Mouse (Mus musculus) layer of hippocampus, adult 8-10 months (tissue): ENCODE data around the gene Slc12a6. TPM values are rescaled to one million over a fixed set of nuclear protein-coding genes. Genes with fewer than 3 reads are reported as not detected.

Experiments used
- DNase-seq, 2 experiments: peaks; one replicate each; pipeline ENCODE4 v3.0.0; 2022; ENCODE audit warnings: low spot score in 2 of 2
- total RNA-seq, 4 experiments: library from RNA; stranded (reverse); gene quantifications; 2 replicates each; pipeline ENCODE4 v1.2.4; 2022

Gene Slc12a6
- total RNA-seq: 100 to 1,000 TPM in 3 of 4 experiments, 10 to 100 TPM in 1; 92.5 to 117 (median 109) TPM

GRCm38 (mm10) chr2:112265448-112266241 lies at the start of gene Slc12a6:
Gene Slc12a6 (plus strand): TSS chr2:112265825.
- DNase-seq: peak; percentile 82 to 88

- no peak for DNase-seq
Observed at GRCm38 (mm10) chr2:112215977-112216376, 49.6 kb upstream of the Slc12a6 start.

GRCm38 (mm10) chr2:112217614-112218013 lies 48.0 kb upstream of the Slc12a6 start:
- no peak for DNase-seq

GRCm38 (mm10) chr2:112220880-112221279 lies 44.7 kb upstream of the Slc12a6 start:
- no peak for DNase-seq

GRCm38 (mm10) chr2:112222607-112223006 lies 43.0 kb upstream of the Slc12a6 start:
- DNase-seq: no peak

- no peak for DNase-seq
Observed at GRCm38 (mm10) chr2:112224356-112224755, 41.3 kb upstream of the Slc12a6 start.

- DNase-seq: no peak
Observed at GRCm38 (mm10) chr2:112232623-112233022, 33.0 kb upstream of the Slc12a6 start.

- no peak for DNase-seq
Observed at GRCm38 (mm10) chr2:112236620-112237019, 29.0 kb upstream of the Slc12a6 start.

- DNase-seq: no peak
Observed at GRCm38 (mm10) chr2:112238006-112238405, 27.6 kb upstream of the Slc12a6 start.

GRCm38 (mm10) chr2:112239212-112239934 lies 26.3 kb upstream of the Slc12a6 start, which contains the start of gene Lpcat4:
Gene Lpcat4 (plus strand): TSS chr2:112239468.
- DNase-seq: peak; percentile 78 to 92

GRCm38 (mm10) chr2:112239935-112240721 lies 25.5 kb upstream of the Slc12a6 start:
- no peak for DNase-seq

- DNase-seq: no peak
Observed at GRCm38 (mm10) chr2:112241787-112242186, 23.8 kb upstream of the Slc12a6 start.

- no peak for DNase-seq
Observed at GRCm38 (mm10) chr2:112245307-112245706, 20.3 kb upstream of the Slc12a6 start.

- DNase-seq: no peak
Observed at GRCm38 (mm10) chr2:112246193-112246592, 19.4 kb upstream of the Slc12a6 start.

GRCm38 (mm10) chr2:112247323-112247722 lies 18.3 kb upstream of the Slc12a6 start:
- DNase-seq: no peak

- DNase-seq: no peak
Observed at GRCm38 (mm10) chr2:112249780-112250453, 15.7 kb upstream of the Slc12a6 start.

- DNase-seq: no peak
Observed at GRCm38 (mm10) chr2:112254675-112255515, 10.7 kb upstream of the Slc12a6 start.

- no peak for DNase-seq
Observed at GRCm38 (mm10) chr2:112259241-112259962, 6.2 kb upstream of the Slc12a6 start, which contains the start of gene Nutm1. Gene Nutm1 (minus strand): TSS chr2:112259291.
